Mouse (Mus musculus): ENCODE results near the gene Uprt. TPM values are rescaled to one million over a fixed set of nuclear protein-coding genes. Genes with fewer than 3 reads are reported as not detected.

Uprt gene
- total and polyA plus RNA-seq, 2 experiments from 2014 or later = 0.48 to 8.5 TPM

- ATAC-seq (ENCODE audit: insufficient read depth, low read depth) = no peak
- H3K9ac ChIP-seq (replicated peaks; ENCODE audit: low read depth, low read length) = no peak overlapping the region
Observed at GRCm38 (mm10) chrX:104478041-104478440, 4.6 kb upstream of the Uprt start.

GRCm38 (mm10) chrX:104483444-104483808 is 808 bp downstream of the Uprt start:
- ATAC-seq (ENCODE audit: insufficient read depth, low read depth) (no peak; the same call in 1 of the 2 replicates), DNase-seq (ENCODE audit: low spot score) (no peak)
- H3K36me3 ChIP-seq (replicated peaks; ENCODE audit: control insufficient read depth, insufficient read depth, low read length) = no peaks in the 10 kb centered on the region
- H3K9ac ChIP-seq (replicated peaks; ENCODE audit: low read depth, low read length) = peak overlapping the region; percentile 52
- H3K27ac ChIP-seq (ENCODE audit: low read depth) = peak overlapping the region; percentile 73
- no peaks in the 10 kb centered on the region for H3K27me3 ChIP-seq (ENCODE audit: control insufficient read depth, insufficient read depth, low read length)
- no peak for TF ChIP-seq EP300 (IDR thresholded peaks at IDR 0.05; ENCODE audit: low read depth)
- TF ChIP-seq CTCF (IDR thresholded peaks at IDR 0.05; ENCODE audit: low read depth) = no peak
- H3K4me3 ChIP-seq (ENCODE audit: low read depth, low read length) = peak overlapping the region; percentile 69
- no peaks in the 10 kb centered on the region for H3K9me3 ChIP-seq (replicated peaks; ENCODE audit: control insufficient read depth, low read length)
- WGBS = 19% methylated on average over 6 of the region's 6 CpGs
- H3K4me2 ChIP-seq (ENCODE audit: low read depth, low read length) = peak overlapping the region; percentile 64
- no peaks in the 10 kb centered on the region for H3K4me1 ChIP-seq (ENCODE audit: control insufficient read depth, insufficient read depth)

More at GRCm38 (mm10) chrX:104478041-104478440, 4.6 kb upstream of the Uprt start:
- Histone ChIP-seq H3K9me3 (replicated peaks; ENCODE audit: control insufficient read depth, low read length) (no peaks in the 10 kb centered on the region), H3K27me3 (ENCODE audit: control insufficient read depth, insufficient read depth, low read length) (no peaks in the 10 kb centered on the region), H3K4me2 (ENCODE audit: low read depth, low read length) (no peak overlapping the region), H3K36me3 (replicated peaks; ENCODE audit: control insufficient read depth, insufficient read depth, low read length) (no peaks in the 10 kb centered on the region), H3K4me1 (ENCODE audit: control insufficient read depth, insufficient read depth) (no peaks in the 10 kb centered on the region), H3K27ac (ENCODE audit: low read depth) (no peak overlapping the region), H3K4me3 (ENCODE audit: low read depth, low read length) (no peak overlapping the region)
- no peak for TF ChIP-seq CTCF (IDR thresholded peaks at IDR 0.05; ENCODE audit: low read depth)
- TF ChIP-seq EP300 (IDR thresholded peaks at IDR 0.05; ENCODE audit: low read depth) = no peak
- 18% methylated on average over 2 of the region's 2 CpGs for WGBS
- DNase-seq (ENCODE audit: low spot score) = no peak

- Histone ChIP-seq H3K27me3 (ENCODE audit: control insufficient read depth, insufficient read depth, low read length) (no peaks in the 10 kb centered on the region), H3K4me2 (ENCODE audit: low read depth, low read length) (no peak overlapping the region), H3K9ac (replicated peaks; ENCODE audit: low read depth, low read length) (no peak overlapping the region), H3K4me1 (ENCODE audit: control insufficient read depth, insufficient read depth) (no peaks in the 10 kb centered on the region), H3K36me3 (replicated peaks; ENCODE audit: control insufficient read depth, insufficient read depth, low read length) (no peaks in the 10 kb centered on the region), H3K4me3 (ENCODE audit: low read depth, low read length) (no peak overlapping the region), H3K9me3 (replicated peaks; ENCODE audit: control insufficient read depth, low read length) (no peaks in the 10 kb centered on the region), H3K27ac (ENCODE audit: low read depth) (no peak overlapping the region)
- DNase-seq (ENCODE audit: low spot score) = no peak
- WGBS = 73% methylated on average over 2 of the region's 2 CpGs
- TF ChIP-seq EP300 (IDR thresholded peaks at IDR 0.05; ENCODE audit: low read depth) (no peak), CTCF (IDR thresholded peaks at IDR 0.05; ENCODE audit: low read depth) (no peak)
- no peak for ATAC-seq (ENCODE audit: insufficient read depth, low read depth)
Observed at GRCm38 (mm10) chrX:104485596-104485995, 3.0 kb downstream of the Uprt start.

- Histone ChIP-seq H3K4me2 (ENCODE audit: low read depth, low read length) (no peak overlapping the region), H3K9ac (replicated peaks; ENCODE audit: low read depth, low read length) (no peak overlapping the region), H3K27me3 (ENCODE audit: control insufficient read depth, insufficient read depth, low read length) (no peaks in the 10 kb centered on the region), H3K9me3 (replicated peaks; ENCODE audit: control insufficient read depth, low read length) (no peaks in the 10 kb centered on the region), H3K36me3 (replicated peaks; ENCODE audit: control insufficient read depth, insufficient read depth, low read length) (no peaks in the 10 kb centered on the region), H3K4me1 (ENCODE audit: control insufficient read depth, insufficient read depth) (no peaks in the 10 kb centered on the region), H3K4me3 (ENCODE audit: low read depth, low read length) (no peak overlapping the region), H3K27ac (ENCODE audit: low read depth) (no peak overlapping the region)
- DNase-seq (ENCODE audit: low spot score) (no peak), ATAC-seq (ENCODE audit: insufficient read depth, low read depth) (no peak)
- 60% methylated on average over 3 of the region's 3 CpGs for WGBS
- TF ChIP-seq CTCF (IDR thresholded peaks at IDR 0.05; ENCODE audit: low read depth) (no peak), EP300 (IDR thresholded peaks at IDR 0.05; ENCODE audit: low read depth) (no peak)
Observed at GRCm38 (mm10) chrX:104488036-104488435, 5.4 kb downstream of the Uprt start.

GRCm38 (mm10) chrX:104488870-104489467 is 6.4 kb downstream of the Uprt start:
- Histone ChIP-seq H3K9ac (replicated peaks; ENCODE audit: low read depth, low read length) (no peak overlapping the region), H3K4me3 (ENCODE audit: low read depth, low read length) (no peak overlapping the region), H3K27ac (ENCODE audit: low read depth) (no peak overlapping the region), H3K4me1 (ENCODE audit: control insufficient read depth, insufficient read depth) (no peaks in the 10 kb centered on the region), H3K36me3 (replicated peaks; ENCODE audit: control insufficient read depth, insufficient read depth, low read length) (no peaks in the 10 kb centered on the region), H3K27me3 (ENCODE audit: control insufficient read depth, insufficient read depth, low read length) (no peaks in the 10 kb centered on the region), H3K4me2 (ENCODE audit: low read depth, low read length) (no peak overlapping the region), H3K9me3 (replicated peaks; ENCODE audit: control insufficient read depth, low read length) (no peaks in the 10 kb centered on the region)
- WGBS = 69% methylated on average over 4 of the region's 4 CpGs
- ATAC-seq (ENCODE audit: insufficient read depth, low read depth) = no peak
- no peak for DNase-seq (ENCODE audit: low spot score)
- no peak for TF ChIP-seq EP300 (IDR thresholded peaks at IDR 0.05; ENCODE audit: low read depth)
- no peak for TF ChIP-seq CTCF (IDR thresholded peaks at IDR 0.05; ENCODE audit: low read depth)

Measured in heart, postnatal 0 days (tissue).